Mouse (Mus musculus) limb, embryonic 10.5 days (tissue): Measurements from ENCODE around the gene Aco2. TPM values are rescaled to one million over a fixed set of nuclear protein-coding genes. Genes with fewer than 3 reads are reported as not detected.

ENCODE experiments used
- DNase-seq: peaks from one replicate; pipeline ENCODE4 v3.0.0-alpha.2; 2017; ENCODE audit warnings: low spot score
- H3K27ac ChIP-seq: fragments of 300-500 bp; sonication (generic); 2 replicates; pipeline ENCODE4 v1.5.1; 2016; ENCODE audit warnings: mild to moderate bottlenecking
- H3K27me3 ChIP-seq: fragments of 300-500 bp; sonication (generic); 2 replicates; pipeline ENCODE4 v1.6.1; 2016; ENCODE audit warnings: low read depth, mild to moderate bottlenecking; ENCODE audit not compliant: poor library complexity, severe bottlenecking
- H3K36me3 ChIP-seq: fragments of 300-500 bp; sonication (generic); 2 replicates; pipeline ENCODE4 v1.6.1; 2016; ENCODE audit warnings: mild to moderate bottlenecking, moderate library complexity
- H3K4me1 ChIP-seq: fragments of 300-500 bp; sonication (generic); 2 replicates; pipeline ENCODE4 v1.6.1; 2016
- H3K4me3 ChIP-seq: fragments of 300-500 bp; sonication (generic); 2 replicates; pipeline ENCODE4 v1.5.1; 2016; ENCODE audit warnings: mild to moderate bottlenecking, moderate library complexity
- H3K9me3 ChIP-seq: fragments of 300-500 bp; sonication (generic); replicated peaks from 2 replicates; pipeline ENCODE4 v1.6.1; 2016; ENCODE audit warnings: mild to moderate bottlenecking
- WGBS: fragments of 180-500 bp; shearing (Covaris S2); methylation state at CpG from one replicate; pipeline ENCODE4 v1.1.7; 2016; 5-methylcytosine and 5-hydroxymethylcytosine counted together
- polyA plus RNA-seq: library from polyadenylated mRNA; unstranded; fragments of >200 nt; fragmentation: Nextera tagmentation; extraction: Ambion mirVana; gene quantifications from 2 replicates; pipeline ENCODE4 v1.2.1, GENCODE M21; 2016

Gene Aco2
- polyA plus RNA-seq, 1 experiment from 2014 or later = 172 TPM

- Histone ChIP-seq H3K27me3 (peaks cover 43% of the 10 kb centered on the region), H3K36me3 (0 out of 2 replicates have a peak, but pooled peaks cover 2% of the 10 kb centered on the region), H3K27ac (peak overlapping the region; percentile 82), H3K9me3 (no peaks in the 10 kb centered on the region), H3K4me3 (peak overlapping the region; percentile 52), H3K4me1 (peaks cover 39% of the 10 kb centered on the region)
- whole genome bisulfite sequencing = 1% methylated on average over 33 of the region's 33 CpGs
- peak; percentile 79 for DNase-seq
Observed at GRCm38 (mm10) chr15:81836124-81836821, 35.8 kb upstream of the Aco2 start.

- Histone ChIP-seq H3K4me1 (peaks cover 35% of the 10 kb centered on the region), H3K27ac (peak overlapping the region; percentile 82), H3K36me3 (0 out of 2 replicates have a peak, but pooled peaks cover 2% of the 10 kb centered on the region), H3K4me3 (peak overlapping the region; percentile 52; the same call in 1 of the 2 replicates), H3K27me3 (peaks cover 43% of the 10 kb centered on the region), H3K9me3 (no peaks in the 10 kb centered on the region)
- no peak for DNase-seq
- 58% methylated on average over 7 of the region's 7 CpGs for WGBS
Observed at GRCm38 (mm10) chr15:81836966-81837920, 34.9 kb upstream of the Aco2 start.

GRCm38 (mm10) chr15:81838554-81839235, 33.4 kb upstream of the Aco2 start:
- DNase-seq = no peak
- Histone ChIP-seq H3K27ac (no peak overlapping the region), H3K9me3 (no peaks in the 10 kb centered on the region), H3K4me3 (no peak overlapping the region), H3K36me3 (0 out of 2 replicates have a peak, but pooled peaks cover 2% of the 10 kb centered on the region), H3K27me3 (peaks cover 41% of the 10 kb centered on the region), H3K4me1 (peaks cover 35% of the 10 kb centered on the region)
- 81% methylated on average over 14 of the region's 14 CpGs for WGBS

GRCm38 (mm10) chr15:81839634-81840033, 32.5 kb upstream of the Aco2 start:
- no peak for DNase-seq
- Histone ChIP-seq H3K27ac (no peak overlapping the region), H3K36me3 (0 out of 2 replicates have a peak, but pooled peaks cover 2% of the 10 kb centered on the region), H3K27me3 (peaks cover 32% of the 10 kb centered on the region), H3K4me1 (peaks cover 29% of the 10 kb centered on the region), H3K4me3 (no peak overlapping the region), H3K9me3 (no peaks in the 10 kb centered on the region)
- WGBS = 73% methylated on average over 5 of the region's 5 CpGs

- DNase-seq = no peak
- Histone ChIP-seq H3K27ac (no peak overlapping the region), H3K27me3 (peaks cover 25% of the 10 kb centered on the region), H3K9me3 (no peaks in the 10 kb centered on the region), H3K4me1 (peaks cover 23% of the 10 kb centered on the region), H3K36me3 (0 out of 2 replicates have a peak, but pooled peaks cover 2% of the 10 kb centered on the region), H3K4me3 (no peak overlapping the region)
- WGBS = 92% methylated on average over 7 of the region's 7 CpGs
Observed at GRCm38 (mm10) chr15:81840306-81840705, 31.8 kb upstream of the Aco2 start.

- Histone ChIP-seq H3K36me3 (peaks cover 8% of the 10 kb centered on the region), H3K27ac (no peak overlapping the region), H3K9me3 (no peaks in the 10 kb centered on the region), H3K27me3 (peaks cover 5% of the 10 kb centered on the region; the same call in 1 of the 2 replicates), H3K4me1 (peaks cover 3% of the 10 kb centered on the region), H3K4me3 (no peak overlapping the region)
- WGBS = 87% methylated on average over 7 of the region's 7 CpGs
- no peak for DNase-seq
Observed at GRCm38 (mm10) chr15:81842275-81842674, 29.8 kb upstream of the Aco2 start.

GRCm38 (mm10) chr15:81845033-81845625, 27.0 kb upstream of the Aco2 start:
- Histone ChIP-seq H3K4me3 (no peak overlapping the region), H3K27ac (no peak overlapping the region), H3K27me3 (no peaks in the 10 kb centered on the region), H3K9me3 (no peaks in the 10 kb centered on the region), H3K36me3 (peaks cover 34% of the 10 kb centered on the region), H3K4me1 (no peaks in the 10 kb centered on the region)
- 84% methylated on average over 5 of the region's 5 CpGs for WGBS
- no peak for DNase-seq

GRCm38 (mm10) chr15:81845724-81846123, 26.4 kb upstream of the Aco2 start:
- peaks cover 40% of the 10 kb centered on the region for H3K36me3 ChIP-seq
- 46% methylated on average over 4 of the region's 4 CpGs for WGBS
- no peak overlapping the region for H3K27ac ChIP-seq
- no peak overlapping the region for H3K4me3 ChIP-seq
- DNase-seq = no peak
- no peaks in the 10 kb centered on the region for H3K27me3 ChIP-seq
- peaks cover 4% of the 10 kb centered on the region for H3K4me1 ChIP-seq
- H3K9me3 ChIP-seq = no peaks in the 10 kb centered on the region

GRCm38 (mm10) chr15:81846755-81847154, 25.4 kb upstream of the Aco2 start:
- no peaks in the 10 kb centered on the region for H3K9me3 ChIP-seq
- no peak overlapping the region; the same call in 1 of the 2 replicates for H3K27ac ChIP-seq
- DNase-seq = no peak
- WGBS = 89% methylated on average over 9 of the region's 9 CpGs
- no peaks in the 10 kb centered on the region for H3K27me3 ChIP-seq
- peaks cover 50% of the 10 kb centered on the region for H3K36me3 ChIP-seq
- H3K4me3 ChIP-seq = no peak overlapping the region
- peaks cover 7% of the 10 kb centered on the region for H3K4me1 ChIP-seq

GRCm38 (mm10) chr15:81847161-81847560, 24.9 kb upstream of the Aco2 start:
- Histone ChIP-seq H3K36me3 (peaks cover 55% of the 10 kb centered on the region), H3K27me3 (no peaks in the 10 kb centered on the region), H3K4me1 (peaks cover 7% of the 10 kb centered on the region), H3K4me3 (no peak overlapping the region), H3K27ac (no peak overlapping the region), H3K9me3 (no peaks in the 10 kb centered on the region)
- no peak for DNase-seq
- WGBS = 93% methylated on average over 4 of the region's 4 CpGs

- no peak overlapping the region for H3K27ac ChIP-seq
- no peak for DNase-seq
- WGBS = 94% methylated on average over 5 of the region's 5 CpGs
- no peak overlapping the region for H3K4me3 ChIP-seq
- peaks cover 62% of the 10 kb centered on the region for H3K36me3 ChIP-seq
- peaks cover 7% of the 10 kb centered on the region for H3K4me1 ChIP-seq
- H3K27me3 ChIP-seq = no peaks in the 10 kb centered on the region
- no peaks in the 10 kb centered on the region for H3K9me3 ChIP-seq
Observed at GRCm38 (mm10) chr15:81847861-81848260, 24.2 kb upstream of the Aco2 start.

GRCm38 (mm10) chr15:81848301-81848700, 23.8 kb upstream of the Aco2 start:
- Histone ChIP-seq H3K4me3 (no peak overlapping the region), H3K27me3 (no peaks in the 10 kb centered on the region), H3K4me1 (peaks cover 7% of the 10 kb centered on the region), H3K9me3 (no peaks in the 10 kb centered on the region), H3K27ac (no peak overlapping the region), H3K36me3 (peaks cover 65% of the 10 kb centered on the region)
- DNase-seq = no peak
- WGBS = 55% methylated on average over 7 of the region's 7 CpGs
